Mouse (Mus musculus) hindbrain, embryonic 12.5 days (tissue): ENCODE data around the gene Pick1. TPM values are rescaled to one million over a fixed set of nuclear protein-coding genes. Genes with fewer than 3 reads are reported as not detected.

Experiments used
- ATAC-seq: fragments of 200-750 bp; cut with Nextera tagmentation; 2 replicates; pipeline ENCODE4 v1.8.0; 2017; ENCODE audit warnings: moderate TSS enrichment; ENCODE audit not compliant: low FRiP score
- H3K27ac ChIP-seq: fragments of 300-500 bp; sonication (generic); 2 replicates; pipeline ENCODE4 v1.5.1; 2016; ENCODE audit warnings: mild to moderate bottlenecking
- H3K27me3 ChIP-seq: fragments of 300-500 bp; sonication (generic); 2 replicates; pipeline ENCODE4 v1.6.1; 2016; ENCODE audit warnings: mild to moderate bottlenecking
- H3K36me3 ChIP-seq: fragments of 300-500 bp; sonication (generic); 2 replicates; pipeline ENCODE4 v1.6.1; 2016; ENCODE audit warnings: mild to moderate bottlenecking
- H3K4me1 ChIP-seq: fragments of 300-500 bp; sonication (generic); 2 replicates; pipeline ENCODE4 v1.6.1; 2016
- H3K4me2 ChIP-seq: fragments of 300-500 bp; sonication (generic); replicated peaks from 2 replicates; pipeline ENCODE4 v1.6.1; 2016; ENCODE audit warnings: mild to moderate bottlenecking
- H3K4me3 ChIP-seq: fragments of 300-500 bp; sonication (generic); 2 replicates; pipeline ENCODE4 v1.5.1; 2016; ENCODE audit warnings: mild to moderate bottlenecking
- H3K9ac ChIP-seq: fragments of 300-500 bp; sonication (generic); 2 replicates; pipeline ENCODE4 v1.6.1; 2016; ENCODE audit warnings: mild to moderate bottlenecking, moderate library complexity
- H3K9me3 ChIP-seq: fragments of 300-500 bp; sonication (generic); replicated peaks from 2 replicates; pipeline ENCODE4 v1.6.1; 2016; ENCODE audit warnings: mild to moderate bottlenecking
- WGBS: fragments of 180-500 bp; shearing (Covaris S2); methylation state at CpG from one replicate; pipeline ENCODE4 v1.1.7; 2016; 5-methylcytosine and 5-hydroxymethylcytosine counted together
- polyA plus RNA-seq: library from polyadenylated mRNA; unstranded; fragments of >200 nt; fragmentation: Nextera tagmentation; extraction: Ambion mirVana; gene quantifications from 2 replicates; pipeline ENCODE4 v1.2.1, GENCODE M21; 2016

Gene Pick1
- polyA plus RNA-seq, 1 experiment from 2014 or later = 67.1 TPM

GRCm38 (mm10) chr15:79280850-79281249 lies 51.9 kb downstream of the Pick1 start:
- WGBS = 66% methylated on average over 5 of the region's 5 CpGs
- Histone ChIP-seq H3K4me2 (no peak overlapping the region), H3K36me3 (no peaks in the 10 kb centered on the region), H3K4me1 (no peaks in the 10 kb centered on the region), H3K4me3 (no peak overlapping the region), H3K9me3 (no peaks in the 10 kb centered on the region), H3K27ac (no peak overlapping the region), H3K9ac (no peak overlapping the region), H3K27me3 (no peaks in the 10 kb centered on the region)
- no peak for ATAC-seq

DNA sequence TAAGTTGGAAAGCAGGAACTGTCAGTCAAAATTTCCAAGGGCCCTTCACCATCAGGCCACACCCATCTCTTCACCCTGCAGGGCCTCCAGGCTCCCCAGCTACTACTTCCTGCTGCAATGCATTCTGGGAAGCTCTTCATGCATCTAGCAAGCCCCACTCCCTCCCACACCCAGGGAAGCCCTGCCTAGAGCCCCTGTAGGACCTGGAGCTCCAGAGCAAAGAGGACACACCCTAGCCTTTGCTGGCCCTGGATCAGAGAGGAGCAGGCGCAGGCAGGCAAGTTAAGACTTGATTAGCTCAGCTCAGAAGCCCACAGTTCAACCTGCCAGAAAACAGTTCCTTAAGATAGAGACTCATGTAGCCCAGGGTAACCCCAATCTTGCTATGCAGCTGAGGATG lies 52.4 kb downstream of the Pick1 start:
- Histone ChIP-seq H3K4me3 (no peak overlapping the region), H3K4me1 (no peaks in the 10 kb centered on the region), H3K9ac (no peak overlapping the region), H3K4me2 (no peak overlapping the region), H3K27me3 (no peaks in the 10 kb centered on the region), H3K36me3 (peaks cover 4% of the 10 kb centered on the region; the same call in 1 of the 2 replicates), H3K9me3 (no peaks in the 10 kb centered on the region), H3K27ac (no peak overlapping the region)
- 80% methylated on average over 1 of the region's 1 CpGs for WGBS
- ATAC-seq = no peak

- Histone ChIP-seq H3K9me3 (no peaks in the 10 kb centered on the region), H3K36me3 (peaks cover 8% of the 10 kb centered on the region; the same call in 1 of the 2 replicates), H3K9ac (no peak overlapping the region), H3K27ac (no peak overlapping the region), H3K27me3 (no peaks in the 10 kb centered on the region), H3K4me3 (no peak overlapping the region), H3K4me2 (no peak overlapping the region), H3K4me1 (no peaks in the 10 kb centered on the region)
- ATAC-seq = no peak
- WGBS = 79% methylated on average over 5 of the region's 5 CpGs
Observed at GRCm38 (mm10) chr15:79282434-79282833, 53.5 kb downstream of the Pick1 start.

DNA sequence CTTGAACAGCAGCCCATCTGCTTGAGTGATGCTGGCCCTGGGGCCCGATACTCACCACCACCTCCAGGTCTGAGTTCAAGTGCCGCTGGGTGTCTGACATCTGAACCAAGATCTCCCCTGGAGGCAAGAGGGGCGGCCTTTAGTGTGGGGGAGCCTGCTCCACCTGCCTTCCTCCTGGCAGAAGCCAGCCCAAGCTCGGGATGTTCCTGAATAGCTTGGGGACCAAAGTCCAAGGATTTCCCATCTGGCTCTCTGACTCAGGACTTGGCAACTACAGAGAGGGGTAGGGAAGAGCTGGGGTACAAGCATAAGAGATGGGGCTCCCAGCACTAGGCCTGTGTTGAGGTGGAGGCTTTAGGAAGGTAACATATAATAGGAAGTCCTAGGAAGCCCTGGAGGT lies 54.4 kb downstream of the Pick1 start:
- 87% methylated on average over 4 of the region's 4 CpGs for WGBS
- Histone ChIP-seq H3K27me3 (no peaks in the 10 kb centered on the region), H3K9ac (no peak overlapping the region), H3K4me3 (no peak overlapping the region), H3K27ac (no peak overlapping the region), H3K36me3 (peaks cover 11% of the 10 kb centered on the region; the same call in 1 of the 2 replicates), H3K4me1 (no peaks in the 10 kb centered on the region), H3K9me3 (no peaks in the 10 kb centered on the region), H3K4me2 (no peak overlapping the region)
- ATAC-seq = no peak

GRCm38 (mm10) chr15:79285399-79285798 lies 56.4 kb downstream of the Pick1 start, which contains the start of gene Baiap2l2:
Gene Baiap2l2, minus strand, starts transcription at chr15:79285537.
- Histone ChIP-seq H3K4me1 (no peaks in the 10 kb centered on the region), H3K4me2 (no peak within 1 kb of the TSS), H3K9me3 (no peaks in the 10 kb centered on the region), H3K36me3 (peaks cover 18% of the 10 kb centered on the region; the same call in 1 of the 2 replicates), H3K27me3 (no peaks in the 10 kb centered on the region), H3K27ac (no peak within 1 kb of the TSS), H3K4me3 (no peak within 1 kb of the TSS), H3K9ac (no peak within 1 kb of the TSS)
- no peak for ATAC-seq
- 66% methylated on average over 10 of the region's 10 CpGs for WGBS

GRCm38 (mm10) chr15:79286141-79286540 lies 57.2 kb downstream of the Pick1 start:
- no peaks in the 10 kb centered on the region for H3K4me1 ChIP-seq
- no peaks in the 10 kb centered on the region for H3K9me3 ChIP-seq
- H3K4me3 ChIP-seq = no peak overlapping the region
- 88% methylated on average over 7 of the region's 7 CpGs for WGBS
- H3K27ac ChIP-seq = no peak overlapping the region
- no peak for ATAC-seq
- H3K27me3 ChIP-seq = no peaks in the 10 kb centered on the region
- no peak overlapping the region for H3K4me2 ChIP-seq
- H3K9ac ChIP-seq = no peak overlapping the region
- peaks cover 18% of the 10 kb centered on the region; the same call in 1 of the 2 replicates for H3K36me3 ChIP-seq

DNA sequence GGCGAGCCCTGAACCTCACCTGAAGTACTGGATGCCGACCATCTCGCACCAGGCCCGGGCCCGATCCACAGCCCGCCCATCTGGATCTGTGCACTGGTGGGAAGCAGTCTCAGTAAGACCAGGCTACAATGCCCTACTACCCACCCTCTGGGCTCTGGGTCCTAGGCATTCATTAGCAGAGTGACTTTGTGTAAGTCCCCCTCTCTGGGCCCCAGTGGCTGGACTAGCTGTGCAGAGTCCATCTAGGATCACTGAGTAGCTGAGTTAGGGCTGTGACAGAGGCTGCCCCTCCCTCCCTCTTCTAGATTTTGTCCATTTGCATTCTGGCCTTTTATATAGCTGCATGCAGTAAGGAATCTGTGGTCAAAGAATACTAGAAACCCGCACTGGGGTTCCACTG lies 58.1 kb downstream of the Pick1 start:
- Histone ChIP-seq H3K27me3 (no peaks in the 10 kb centered on the region), H3K4me1 (no peaks in the 10 kb centered on the region), H3K9ac (no peak overlapping the region), H3K9me3 (no peaks in the 10 kb centered on the region), H3K36me3 (peaks cover 18% of the 10 kb centered on the region; the same call in 1 of the 2 replicates), H3K4me3 (no peak overlapping the region), H3K27ac (no peak overlapping the region), H3K4me2 (no peak overlapping the region)
- no peak for ATAC-seq
- 83% methylated on average over 7 of the region's 7 CpGs for WGBS

DNA sequence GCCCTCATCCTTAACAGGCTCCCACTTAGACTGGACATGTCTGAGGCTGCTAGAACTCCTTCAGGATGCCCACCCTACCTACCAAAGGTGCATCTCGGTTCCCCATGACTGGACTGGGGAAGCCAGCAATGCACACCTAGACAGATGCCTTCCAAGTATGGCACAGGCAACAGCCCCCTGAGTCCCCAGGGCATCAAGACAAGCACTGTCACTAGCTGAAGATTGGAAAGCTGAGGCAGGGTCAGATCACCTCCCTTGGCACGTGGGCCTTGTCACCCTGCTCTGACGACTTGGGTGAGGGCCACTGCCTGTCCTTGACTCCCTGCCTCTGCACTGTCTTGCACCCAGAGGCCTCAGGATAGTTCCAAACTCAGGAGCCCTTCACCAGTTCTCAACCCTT lies 59.4 kb downstream of the Pick1 start:
- no peak overlapping the region for H3K27ac ChIP-seq
- no peak for ATAC-seq
- H3K27me3 ChIP-seq = no peaks in the 10 kb centered on the region
- H3K36me3 ChIP-seq = peaks cover 18% of the 10 kb centered on the region; the same call in 1 of the 2 replicates
- no peak overlapping the region for H3K4me2 ChIP-seq
- no peaks in the 10 kb centered on the region for H3K9me3 ChIP-seq
- H3K4me1 ChIP-seq = no peaks in the 10 kb centered on the region
- WGBS = 83% methylated on average over 3 of the region's 3 CpGs
- H3K9ac ChIP-seq = no peak overlapping the region
- no peak overlapping the region for H3K4me3 ChIP-seq

GRCm38 (mm10) chr15:79289441-79289840 lies 60.5 kb downstream of the Pick1 start:
- Histone ChIP-seq H3K27ac (no peak overlapping the region), H3K4me2 (no peak overlapping the region), H3K4me1 (no peaks in the 10 kb centered on the region), H3K9ac (no peak overlapping the region), H3K27me3 (no peaks in the 10 kb centered on the region), H3K9me3 (no peaks in the 10 kb centered on the region), H3K36me3 (peaks cover 18% of the 10 kb centered on the region; the same call in 1 of the 2 replicates), H3K4me3 (no peak overlapping the region)
- no peak for ATAC-seq
- 89% methylated on average over 11 of the region's 12 CpGs for WGBS

- Histone ChIP-seq H3K4me1 (no peaks in the 10 kb centered on the region), H3K27ac (no peak overlapping the region), H3K9ac (no peak overlapping the region), H3K36me3 (peaks cover 18% of the 10 kb centered on the region; the same call in 1 of the 2 replicates), H3K4me3 (no peak overlapping the region), H3K4me2 (no peak overlapping the region), H3K9me3 (no peaks in the 10 kb centered on the region), H3K27me3 (no peaks in the 10 kb centered on the region)
- 82% methylated on average over 3 of the region's 3 CpGs for WGBS
- no peak for ATAC-seq
Observed at GRCm38 (mm10) chr15:79290340-79290739, 61.4 kb downstream of the Pick1 start.

- Histone ChIP-seq H3K9ac (no peak overlapping the region), H3K4me1 (no peaks in the 10 kb centered on the region), H3K4me2 (no peak overlapping the region), H3K9me3 (no peaks in the 10 kb centered on the region), H3K27me3 (no peaks in the 10 kb centered on the region), H3K27ac (no peak overlapping the region), H3K4me3 (no peak overlapping the region), H3K36me3 (peaks cover 9% of the 10 kb centered on the region; the same call in 1 of the 2 replicates)
- ATAC-seq = no peak
- WGBS = 90% methylated on average over 9 of the region's 9 CpGs
Observed at GRCm38 (mm10) chr15:79292779-79293178, 63.8 kb downstream of the Pick1 start.

GRCm38 (mm10) chr15:79298553-79298952 lies 69.6 kb downstream of the Pick1 start:
- Histone ChIP-seq H3K36me3 (peaks cover 7% of the 10 kb centered on the region; the same call in 1 of the 2 replicates), H3K4me2 (no peak overlapping the region), H3K4me3 (no peak overlapping the region), H3K9ac (no peak overlapping the region), H3K4me1 (no peaks in the 10 kb centered on the region), H3K27me3 (no peaks in the 10 kb centered on the region), H3K9me3 (no peaks in the 10 kb centered on the region), H3K27ac (no peak overlapping the region)
- 79% methylated on average over 6 of the region's 6 CpGs for WGBS
- ATAC-seq = no peak
